Mouse (Mus musculus): ENCODE measurements at regions not wholly inside any gene's neighbourhood (a gene's known extent, or its start where the extent isn't known, plus 50 kb on each side); places are given as distances from the start of the nearest gene placed in this dataset.

- Histone ChIP-seq H3K4me3 (no peak overlapping the region), H3K27ac (peak overlapping the region; percentile 1)
- DNase-seq = peak; percentile 23
- TF ChIP-seq CTCF (IDR thresholded peaks at IDR 0.05) = no peak
- intact Hi-C loops (cut with DNase I) = no loop called here
Observed at GRCm38 (mm10) chr4:54355381-54356040, 529.7 kb downstream of the Tmem38b start.

- no peak for TF ChIP-seq CTCF (IDR thresholded peaks at IDR 0.05)
Observed at GRCm38 (mm10) chr4:54356041-54356427, 530.2 kb downstream of the Tmem38b start.

GRCm38 (mm10) chr4:54370909-54371308, 545.1 kb downstream of the Tmem38b start:
- DNase-seq = no peak
- intact Hi-C loops (cut with DNase I) = no loop called here
- no peak overlapping the region for H3K27ac ChIP-seq
- H3K4me3 ChIP-seq = no peak overlapping the region
- no peak for TF ChIP-seq CTCF (IDR thresholded peaks at IDR 0.05)

More at GRCm38 (mm10) chr4:54356041-54356427, 530.2 kb downstream of the Tmem38b start:
- DNase-seq = no peak
- intact Hi-C loops (cut with DNase I) = no loop called here
- H3K4me3 ChIP-seq = no peak overlapping the region
- peak overlapping the region; percentile 1 for H3K27ac ChIP-seq

- Histone ChIP-seq H3K4me3 (no peak overlapping the region), H3K27ac (no peak overlapping the region)
- no peak for DNase-seq
- no peak for TF ChIP-seq CTCF (IDR thresholded peaks at IDR 0.05)
- intact Hi-C loops (cut with DNase I) = no loop called here
Observed at GRCm38 (mm10) chr4:54371418-54371957, 545.6 kb downstream of the Tmem38b start.

- DNase-seq = no peak
- intact Hi-C loops (cut with DNase I) = no loop called here
- no peak for TF ChIP-seq CTCF (IDR thresholded peaks at IDR 0.05)
- H3K4me3 ChIP-seq = no peak overlapping the region
- H3K27ac ChIP-seq = no peak overlapping the region
Observed at GRCm38 (mm10) chr4:54373606-54374005, 547.8 kb downstream of the Tmem38b start.

- no peak overlapping the region for H3K4me3 ChIP-seq
- intact Hi-C loops (cut with DNase I) = no loop called here
- DNase-seq = no peak
- no peak for TF ChIP-seq CTCF (IDR thresholded peaks at IDR 0.05)
- H3K27ac ChIP-seq = no peak overlapping the region
Observed at GRCm38 (mm10) chr4:54374457-54374856, 548.6 kb downstream of the Tmem38b start.

GRCm38 (mm10) chr4:54387460-54387859, 557.4 kb upstream of the Zfp462 start:
- Histone ChIP-seq H3K4me3 (no peak overlapping the region), H3K27ac (no peak overlapping the region)
- no peak for TF ChIP-seq CTCF (IDR thresholded peaks at IDR 0.05)
- intact Hi-C loops (cut with DNase I) = no loop called here
- DNase-seq = no peak

- DNase-seq = no peak
- no peak for TF ChIP-seq CTCF (IDR thresholded peaks at IDR 0.05)
- Histone ChIP-seq H3K27ac (no peak overlapping the region), H3K4me3 (no peak overlapping the region)
- intact Hi-C loops (cut with DNase I) = no loop called here
Observed at GRCm38 (mm10) chr4:54391536-54392208, 553.2 kb upstream of the Zfp462 start.

- no peak for TF ChIP-seq CTCF (IDR thresholded peaks at IDR 0.05)
- H3K27ac ChIP-seq = no peak overlapping the region
- DNase-seq = no peak
- intact Hi-C loops (cut with DNase I) = no loop called here
- no peak overlapping the region for H3K4me3 ChIP-seq
Observed at GRCm38 (mm10) chr4:54406151-54406550, 538.7 kb upstream of the Zfp462 start.

GRCm38 (mm10) chr4:54407930-54408329, 536.9 kb upstream of the Zfp462 start:
- no peak for TF ChIP-seq CTCF (IDR thresholded peaks at IDR 0.05)
- no peak for DNase-seq
- Histone ChIP-seq H3K4me3 (no peak overlapping the region), H3K27ac (no peak overlapping the region)
- intact Hi-C loops (cut with DNase I) = no loop called here

GRCm38 (mm10) chr4:54430789-54431188, 514.1 kb upstream of the Zfp462 start:
- TF ChIP-seq CTCF (IDR thresholded peaks at IDR 0.05) = no peak
- DNase-seq = no peak
- Histone ChIP-seq H3K27ac (no peak overlapping the region), H3K4me3 (no peak overlapping the region)
- intact Hi-C loops (cut with DNase I) = no loop called here

GRCm38 (mm10) chr4:54460596-54460995, 484.3 kb upstream of the Zfp462 start:
- no peak overlapping the region for H3K4me3 ChIP-seq
- intact Hi-C loops (cut with DNase I) = no loop called here
- no peak overlapping the region for H3K27ac ChIP-seq

GRCm38 (mm10) chr4:54469176-54469575, 475.7 kb upstream of the Zfp462 start:
- Histone ChIP-seq H3K27ac (no peak overlapping the region), H3K4me3 (no peak overlapping the region)
- DNase-seq = no peak
- no peak for TF ChIP-seq CTCF (IDR thresholded peaks at IDR 0.05)
- intact Hi-C loops (cut with DNase I) = no loop called here

More at GRCm38 (mm10) chr4:54460596-54460995, 484.3 kb upstream of the Zfp462 start:
- TF ChIP-seq CTCF (IDR thresholded peaks at IDR 0.05) = no peak
- DNase-seq = no peak
